Mouse (Mus musculus): ENCODE results near the gene Cfap61.

- no peak for TF ChIP-seq CTCF (IDR thresholded peaks at IDR 0.05; ENCODE audit: low read depth)
- TF ChIP-seq EP300 (IDR thresholded peaks at IDR 0.05; ENCODE audit: low read depth) = no peak
Observed at GRCm38 (mm10) chr2:145888766-145889480, 45.7 kb upstream of the Cfap61 start.
